Mouse (Mus musculus) brain, embryonic 14.5 days (tissue): Measurements from ENCODE around the gene BC025920.
"Not testable (repeated sequence)": the region's sequence is repeated elsewhere in the genome, so short reads cannot be mapped to it uniquely, and the experiment has no call there.

Experiments
- CTCF ChIP-seq: fragments of 200-500 bp; IDR thresholded peaks from 2 replicates; pipeline ENCODE4 v1.5.1; 2012; ENCODE audit warnings: inconsistent platforms, mild to moderate bottlenecking, moderate library complexity, borderline replicate concordance; ENCODE audit not compliant: insufficient read depth, insufficient read length; ENCODE audit errors: extremely low read depth
- POLR2A ChIP-seq: fragments of 200-500 bp; IDR thresholded peaks from 2 replicates; pipeline ENCODE4 v1.6.1; 2012; ENCODE audit warnings: mild to moderate bottlenecking, inconsistent platforms, borderline replicate concordance; ENCODE audit not compliant: poor library complexity, insufficient read depth, insufficient read length, severe bottlenecking; ENCODE audit errors: extremely low read depth

GRCm38 (mm10) chr10:81648803-81649775 lies 43.0 kb downstream of the BC025920 start, which contains the start of gene Gm10778:
- TF ChIP-seq CTCF: not testable (repeated sequence)
- 0 out of 2 replicates have a peak, but pooled peaks have one; percentile 7 for TF ChIP-seq POLR2A
